Mouse (Mus musculus): ENCODE data around the gene 1700037H04Rik. TPM values are rescaled to one million over a fixed set of nuclear protein-coding genes. Genes with fewer than 3 reads are reported as not detected.
A peak's percentile ranks its signal among the peaks of the same experiment; 100 is the strongest.

1700037H04Rik gene
- 59.5 and 71.3 TPM in 2 replicates for polyA plus RNA-seq (2015; fragmentation: Nextera tagmentation; extraction: Ambion mirVana)

DNA sequence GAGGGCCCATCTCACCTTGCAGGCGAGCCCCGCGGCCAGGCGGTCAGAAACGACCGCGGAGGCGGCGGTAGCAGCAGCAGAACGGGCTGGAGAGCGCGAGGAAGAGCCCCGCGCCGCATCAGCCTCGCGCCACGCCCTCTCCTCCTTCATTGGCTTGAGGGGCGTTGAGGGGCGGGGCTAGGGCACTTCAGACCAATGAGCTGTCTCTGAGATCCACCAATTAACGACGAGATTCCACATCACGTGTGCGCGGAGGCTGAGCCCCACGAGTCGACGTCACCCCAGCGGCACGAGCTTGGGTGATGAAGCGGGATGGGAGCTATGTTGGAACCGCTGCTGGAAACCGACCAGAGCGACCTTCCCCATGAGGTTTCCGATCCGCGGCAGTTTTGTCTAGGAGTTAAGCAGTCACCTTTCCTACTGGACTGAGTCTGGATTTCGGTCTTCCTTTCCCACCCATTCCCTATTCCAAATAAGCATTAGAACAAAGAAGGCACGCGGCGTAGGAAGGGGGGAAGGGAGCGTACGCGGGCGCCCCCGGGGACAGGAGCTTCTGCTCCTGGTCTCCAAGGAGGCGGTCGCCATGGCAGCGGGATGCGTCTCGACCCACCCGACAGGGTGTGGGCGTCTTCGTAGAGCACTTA lies at the start of gene 1700037H04Rik:
TSS of gene 1700037H04Rik (minus strand) at position 144 of the 644 bp plus-strand sequence.
- no peaks in the 10 kb centered on the region for H3K9me3 ChIP-seq (replicated peaks)
- H3K36me3 ChIP-seq = no peaks in the 10 kb centered on the region; the same call in 1 of the 2 replicates
- WGBS = 0% methylated on average over 54 of the region's 54 CpGs
- peak; percentile 98 for ATAC-seq (replicated peaks; ENCODE audit: insufficient number of reproducible peaks, insufficient read depth, low FRiP score, low read depth)
- no peaks in the 10 kb centered on the region for H3K27me3 ChIP-seq
- H3K4me3 ChIP-seq = peak within 1 kb of the TSS; percentile 87
- H3K9ac ChIP-seq = peak within 1 kb of the TSS; percentile 81
- H3K27ac ChIP-seq = peak within 1 kb of the TSS; percentile 91
- H3K4me2 ChIP-seq = peak within 1 kb of the TSS; percentile 86
- H3K4me1 ChIP-seq (replicated peaks) = peaks cover 31% of the 10 kb centered on the region

DNA sequence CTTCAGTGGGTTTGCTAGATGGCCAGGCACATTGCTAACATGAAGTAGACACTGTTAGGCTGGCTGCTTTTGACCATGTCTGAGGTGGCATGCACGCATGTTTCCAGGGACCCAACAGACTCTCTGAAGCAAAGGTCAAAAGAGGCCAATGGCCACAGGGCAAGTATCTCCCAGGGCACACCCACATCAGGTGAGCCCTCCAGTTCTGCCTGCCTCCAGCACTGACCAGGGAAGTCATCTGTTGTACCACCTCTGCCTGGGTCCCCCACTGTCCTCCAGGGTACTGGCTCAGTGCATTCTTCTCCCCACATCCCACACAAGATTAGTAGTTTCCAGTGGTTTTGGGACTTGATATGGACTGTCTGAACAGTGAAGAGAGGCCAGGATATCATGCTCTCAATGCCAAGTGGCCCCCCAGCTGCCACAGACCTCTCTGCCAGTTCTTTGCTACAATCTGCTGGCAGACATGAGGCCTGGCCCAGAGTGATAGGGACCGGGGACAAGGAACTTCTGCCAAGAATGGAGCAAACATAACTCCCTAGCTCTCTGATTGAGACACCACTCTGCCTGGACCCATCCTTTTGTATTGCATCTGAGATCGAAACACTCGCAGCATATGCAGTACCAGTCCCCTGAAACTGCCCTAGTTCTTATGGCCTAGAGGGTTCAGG lies 49.4 kb upstream of the 1700037H04Rik start:
- peak overlapping the region; percentile 94 for H3K27ac ChIP-seq
- H3K27me3 ChIP-seq = no peaks in the 10 kb centered on the region
- peak overlapping the region; percentile 67 for H3K4me2 ChIP-seq
- H3K36me3 ChIP-seq = peaks cover 11% of the 10 kb centered on the region; the same call in 1 of the 2 replicates
- H3K4me1 ChIP-seq (replicated peaks) = peaks cover 45% of the 10 kb centered on the region
- 71% methylated on average over 4 of the region's 4 CpGs for WGBS
- no peaks in the 10 kb centered on the region for H3K9me3 ChIP-seq (replicated peaks)
- H3K9ac ChIP-seq = peak overlapping the region; percentile 70; the same call in 1 of the 2 replicates
- H3K4me3 ChIP-seq = peak overlapping the region; percentile 64
- ATAC-seq (replicated peaks; ENCODE audit: insufficient number of reproducible peaks, insufficient read depth, low FRiP score, low read depth) = no peak

DNA sequence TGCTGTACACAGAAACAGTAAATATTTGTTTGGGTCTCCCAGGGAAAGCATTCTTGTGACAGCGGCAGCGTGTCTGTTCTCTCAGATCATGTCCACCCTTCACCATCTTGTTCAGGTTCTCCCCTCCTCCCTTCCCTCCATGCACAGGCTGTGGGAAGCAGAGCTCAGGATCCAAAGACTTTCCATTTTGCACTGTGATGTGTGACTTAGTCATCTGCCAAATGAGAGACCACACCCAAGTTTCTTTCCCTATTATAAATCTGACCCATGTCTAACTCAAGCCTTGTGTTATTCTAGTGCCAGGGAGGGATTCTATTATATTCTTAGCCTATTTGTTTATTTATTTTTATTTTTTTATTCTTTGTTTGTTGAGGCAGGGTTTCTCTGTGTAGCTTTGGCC lies 48.5 kb upstream of the 1700037H04Rik start:
- Histone ChIP-seq H3K9ac (no peak overlapping the region), H3K9me3 (replicated peaks) (no peaks in the 10 kb centered on the region), H3K4me3 (no peak overlapping the region), H3K4me1 (replicated peaks) (peaks cover 42% of the 10 kb centered on the region), H3K27ac (no peak overlapping the region), H3K27me3 (no peaks in the 10 kb centered on the region), H3K4me2 (no peak overlapping the region), H3K36me3 (peaks cover 5% of the 10 kb centered on the region; the same call in 1 of the 2 replicates)
- ATAC-seq (replicated peaks; ENCODE audit: insufficient number of reproducible peaks, insufficient read depth, low FRiP score, low read depth) = no peak
- 90% methylated on average over 2 of the region's 2 CpGs for WGBS

- no peak within 1 kb of the TSS for H3K4me3 ChIP-seq
- H3K4me2 ChIP-seq = no peak within 1 kb of the TSS
- H3K36me3 ChIP-seq = no peaks in the 10 kb centered on the region
- peaks cover 28% of the 10 kb centered on the region for H3K4me1 ChIP-seq (replicated peaks)
- no peak within 1 kb of the TSS for H3K27ac ChIP-seq
- H3K27me3 ChIP-seq = no peaks in the 10 kb centered on the region
- no peaks in the 10 kb centered on the region for H3K9me3 ChIP-seq (replicated peaks)
- ATAC-seq (replicated peaks; ENCODE audit: insufficient number of reproducible peaks, insufficient read depth, low FRiP score, low read depth) = no peak
- 68% methylated on average over 4 of the region's 4 CpGs for WGBS
- H3K9ac ChIP-seq = no peak within 1 kb of the TSS
Observed at GRCm38 (mm10) chr2:131206778-131207177, 46.9 kb upstream of the 1700037H04Rik start, which contains the start of gene Ap5s1. TSS of gene Ap5s1 (plus strand) at chr2:131207078.

DNA sequence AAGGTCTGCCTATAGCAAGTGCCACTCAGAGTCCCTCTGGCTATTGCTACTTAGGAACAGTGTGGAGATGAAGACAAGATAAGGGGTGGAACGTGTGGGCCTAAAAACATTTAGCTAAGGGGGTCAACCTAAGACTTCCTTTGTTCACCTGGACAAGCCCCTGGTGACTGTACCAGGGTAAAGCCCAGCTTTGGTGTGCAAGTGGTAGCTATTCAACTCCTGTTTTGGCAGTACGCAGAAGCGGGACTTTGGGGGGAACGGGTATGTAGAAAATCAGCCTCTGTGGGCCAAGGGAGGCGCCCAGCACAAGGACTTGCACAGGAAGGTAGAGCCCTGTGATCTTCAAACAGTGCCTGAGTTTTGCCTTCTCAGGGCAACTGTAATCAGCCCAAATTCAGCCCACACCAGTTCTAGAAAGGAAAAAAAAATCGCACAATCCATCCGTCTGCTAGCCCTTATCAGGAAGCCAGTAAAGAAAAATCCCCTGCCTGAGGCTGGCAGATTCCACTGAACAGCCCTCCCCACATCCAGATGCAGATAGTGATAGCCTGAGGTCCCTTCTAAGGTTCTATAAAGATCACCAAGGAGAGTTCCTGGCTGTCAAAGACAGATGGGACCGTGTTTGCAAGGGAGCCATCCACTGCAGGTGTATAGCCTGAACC lies 45.8 kb upstream of the 1700037H04Rik start:
- Histone ChIP-seq H3K4me3 (no peak overlapping the region), H3K4me1 (replicated peaks) (peaks cover 22% of the 10 kb centered on the region), H3K9me3 (replicated peaks) (no peaks in the 10 kb centered on the region), H3K27ac (no peak overlapping the region), H3K27me3 (no peaks in the 10 kb centered on the region), H3K4me2 (no peak overlapping the region), H3K9ac (no peak overlapping the region), H3K36me3 (no peaks in the 10 kb centered on the region)
- ATAC-seq (replicated peaks; ENCODE audit: insufficient number of reproducible peaks, insufficient read depth, low FRiP score, low read depth) = no peak
- WGBS = 64% methylated on average over 8 of the region's 8 CpGs

DNA sequence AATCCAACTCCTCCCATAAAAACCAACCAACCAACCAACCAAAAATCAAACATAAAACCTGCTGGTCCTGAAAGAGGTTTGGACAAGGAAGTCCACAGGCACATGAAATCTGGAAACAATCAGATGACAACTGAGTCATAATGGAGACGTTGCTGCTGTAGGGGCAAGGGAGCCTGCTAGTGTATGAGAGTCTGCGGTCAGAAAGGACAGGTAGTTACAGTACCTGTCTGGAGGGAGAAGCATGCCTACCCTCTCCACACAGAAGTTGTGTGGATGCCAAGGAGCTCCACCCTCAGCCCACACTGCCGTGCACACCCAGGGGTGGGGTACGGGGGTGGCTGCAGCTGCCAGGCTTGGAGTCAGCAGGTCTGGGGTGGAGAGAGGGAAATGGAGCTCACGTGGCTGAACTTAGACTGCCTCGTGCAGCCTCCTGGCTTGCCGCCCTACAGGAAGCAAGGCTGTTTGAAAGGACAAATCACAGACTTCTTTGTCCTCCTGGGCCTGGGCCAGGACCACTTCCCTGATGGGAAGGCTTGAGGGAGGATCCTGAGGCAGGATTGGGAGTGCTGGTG lies 44.6 kb upstream of the 1700037H04Rik start:
- H3K9me3 ChIP-seq (replicated peaks) = no peaks in the 10 kb centered on the region
- 27% methylated on average over 7 of the region's 7 CpGs for whole genome bisulfite sequencing
- H3K36me3 ChIP-seq = no peaks in the 10 kb centered on the region
- H3K9ac ChIP-seq = no peak overlapping the region
- peak overlapping the region; percentile 31 for H3K4me2 ChIP-seq
- ATAC-seq (replicated peaks; ENCODE audit: insufficient number of reproducible peaks, insufficient read depth, low FRiP score, low read depth) = peak; percentile 84
- peak overlapping the region; percentile 71 for H3K27ac ChIP-seq
- peaks cover 18% of the 10 kb centered on the region for H3K4me1 ChIP-seq (replicated peaks)
- H3K4me3 ChIP-seq = no peak overlapping the region; the same call in 1 of the 2 replicates
- H3K27me3 ChIP-seq = no peaks in the 10 kb centered on the region

DNA sequence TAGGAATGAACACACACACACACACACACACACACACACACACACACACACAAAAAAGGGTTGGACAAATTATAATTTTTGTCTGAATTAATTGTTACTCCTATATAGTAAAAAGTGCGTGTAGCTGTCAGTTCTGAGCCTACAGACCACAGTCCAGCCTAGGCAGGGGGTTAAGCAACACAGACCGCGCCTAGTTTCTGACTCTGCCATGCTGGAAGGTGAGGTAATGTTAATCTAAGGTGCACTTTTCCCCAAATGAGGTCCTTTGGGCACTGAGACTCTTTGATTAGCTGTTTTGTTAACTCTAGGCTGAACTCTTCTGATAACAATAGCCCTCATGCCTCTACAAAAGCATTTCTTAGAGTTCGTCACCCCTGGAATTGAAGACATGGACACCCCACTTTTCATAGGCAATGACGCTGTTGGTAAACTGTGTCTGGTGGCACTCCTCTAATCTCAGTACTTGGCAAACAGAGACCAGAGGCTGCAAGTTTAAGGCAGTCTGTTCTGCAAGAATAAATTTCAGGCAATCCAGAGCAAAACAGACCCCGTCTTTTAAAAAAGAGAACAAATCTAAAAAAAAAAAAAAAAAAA lies 44.0 kb upstream of the 1700037H04Rik start:
- peaks cover 13% of the 10 kb centered on the region for H3K4me1 ChIP-seq (replicated peaks)
- peak overlapping the region; percentile 71 for H3K27ac ChIP-seq
- H3K9me3 ChIP-seq (replicated peaks) = no peaks in the 10 kb centered on the region
- H3K4me3 ChIP-seq = no peak overlapping the region
- H3K4me2 ChIP-seq = no peak overlapping the region
- 82% methylated on average over 6 of the region's 6 CpGs for WGBS
- no peaks in the 10 kb centered on the region for H3K27me3 ChIP-seq
- H3K36me3 ChIP-seq = no peaks in the 10 kb centered on the region
- ATAC-seq (replicated peaks; ENCODE audit: insufficient number of reproducible peaks, insufficient read depth, low FRiP score, low read depth) = no peak
- H3K9ac ChIP-seq = no peak overlapping the region

GRCm38 (mm10) chr2:131201262-131201661 lies 41.4 kb upstream of the 1700037H04Rik start:
- Histone ChIP-seq H3K4me1 (replicated peaks) (peaks cover 13% of the 10 kb centered on the region), H3K4me2 (no peak overlapping the region), H3K4me3 (no peak overlapping the region), H3K9me3 (replicated peaks) (no peaks in the 10 kb centered on the region), H3K36me3 (peaks cover 16% of the 10 kb centered on the region; the same call in 1 of the 2 replicates), H3K9ac (no peak overlapping the region), H3K27me3 (no peaks in the 10 kb centered on the region), H3K27ac (no peak overlapping the region)
- 84% methylated on average over 3 of the region's 3 CpGs for WGBS
- no peak for ATAC-seq (replicated peaks; ENCODE audit: insufficient number of reproducible peaks, insufficient read depth, low FRiP score, low read depth)

- H3K36me3 ChIP-seq = peaks cover 16% of the 10 kb centered on the region; the same call in 1 of the 2 replicates
- H3K27me3 ChIP-seq = no peaks in the 10 kb centered on the region
- H3K4me3 ChIP-seq = no peak overlapping the region
- no peak overlapping the region for H3K27ac ChIP-seq
- H3K4me2 ChIP-seq = no peak overlapping the region
- no peaks in the 10 kb centered on the region for H3K9me3 ChIP-seq (replicated peaks)
- ATAC-seq (replicated peaks; ENCODE audit: insufficient number of reproducible peaks, insufficient read depth, low FRiP score, low read depth) = no peak
- H3K9ac ChIP-seq = no peak overlapping the region
- 71% methylated on average over 2 of the region's 2 CpGs for WGBS
- H3K4me1 ChIP-seq (replicated peaks) = peaks cover 13% of the 10 kb centered on the region
Observed at GRCm38 (mm10) chr2:131200710-131201109, 40.8 kb upstream of the 1700037H04Rik start.

GRCm38 (mm10) chr2:131196606-131197316 lies 36.9 kb upstream of the 1700037H04Rik start:
- Histone ChIP-seq H3K27ac (no peak overlapping the region), H3K4me3 (no peak overlapping the region), H3K4me2 (no peak overlapping the region), H3K9me3 (replicated peaks) (no peaks in the 10 kb centered on the region), H3K36me3 (peaks cover 48% of the 10 kb centered on the region), H3K4me1 (replicated peaks) (no peaks in the 10 kb centered on the region), H3K9ac (no peak overlapping the region), H3K27me3 (no peaks in the 10 kb centered on the region)
- ATAC-seq (replicated peaks; ENCODE audit: insufficient number of reproducible peaks, insufficient read depth, low FRiP score, low read depth) = no peak
- WGBS = 90% methylated on average over 16 of the region's 16 CpGs

Measured in heart, embryonic 15.5 days (tissue).